Mouse (Mus musculus) brain, embryonic 18.5 days (tissue): ENCODE results near the gene Klhl36.
"Not testable (repeated sequence)": the region's sequence is repeated elsewhere in the genome, so short reads cannot be mapped to it uniquely, and the experiment has no call there.

Experiments
- DNase-seq: peaks from one replicate; pipeline ENCODE4 v3.0.0-alpha.2; 2012; ENCODE audit warnings: low read depth, low spot score

The Klhl36 gene

DNA sequence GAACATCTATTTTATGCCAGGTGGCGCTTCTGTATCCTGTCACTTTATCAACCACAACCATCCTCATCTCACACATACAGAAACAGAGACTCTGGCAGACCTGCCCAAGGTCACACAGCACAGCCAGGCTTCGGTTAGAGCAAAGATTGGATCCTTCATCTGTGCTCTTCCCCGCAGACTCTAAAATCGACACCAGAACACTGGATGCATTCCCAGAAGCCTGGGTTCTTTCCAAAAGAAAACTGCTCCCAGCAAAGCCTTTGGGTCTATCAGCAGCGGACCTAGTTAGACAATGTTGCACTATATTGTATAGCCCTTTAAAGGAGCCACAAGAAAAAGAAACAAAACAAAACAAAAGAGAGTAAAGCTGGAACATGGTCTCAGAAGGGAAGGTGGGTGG lies 26.8 kb upstream of the Klhl36 start:
- DNase-seq: no peak

DNA sequence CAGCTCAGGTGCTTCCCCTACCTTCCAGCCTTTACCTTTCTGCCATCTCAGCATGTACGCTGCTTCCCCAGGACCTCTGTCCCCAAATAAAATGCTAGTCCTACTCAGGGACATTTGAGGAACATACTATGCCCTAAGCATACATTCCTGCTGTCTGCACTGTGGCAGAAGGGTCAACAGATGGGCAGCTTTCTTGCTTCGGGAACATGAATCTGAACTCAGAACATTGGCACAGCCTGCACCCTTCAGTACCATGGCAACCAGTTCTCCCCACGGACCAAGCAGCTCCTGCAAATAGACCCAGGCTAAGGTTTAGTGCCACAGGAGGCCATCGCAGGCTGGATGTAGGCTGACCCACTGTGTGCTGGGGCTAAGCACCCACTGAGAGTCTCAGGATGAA lies 25.2 kb upstream of the Klhl36 start:
- DNase-seq: no peak

DNA sequence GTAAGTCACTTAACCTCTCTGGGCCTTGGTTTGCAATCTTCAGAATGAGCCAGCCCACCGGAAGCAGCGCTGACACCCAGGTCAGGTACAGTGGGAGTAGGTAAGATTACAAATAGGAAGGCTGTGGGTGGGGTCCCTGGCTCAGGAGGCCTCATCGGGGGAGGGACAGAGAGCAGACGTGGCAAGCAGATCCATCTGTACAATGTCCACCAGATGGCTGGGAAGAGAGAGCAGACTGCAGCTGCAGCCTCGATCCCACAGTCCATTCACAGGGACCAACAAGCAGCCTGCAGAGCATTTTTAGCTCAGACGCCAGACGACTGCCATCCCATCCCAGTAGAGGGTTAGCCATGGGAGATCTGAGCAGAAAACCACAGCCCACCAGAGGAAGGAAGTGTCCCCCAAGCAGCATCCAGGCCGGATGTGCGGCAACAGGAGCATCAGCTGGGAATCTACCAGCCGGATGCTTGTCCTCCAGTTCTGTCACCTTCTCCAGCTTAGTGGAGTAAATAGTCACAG lies 24.5 kb upstream of the Klhl36 start:
- no peak for DNase-seq

DNA sequence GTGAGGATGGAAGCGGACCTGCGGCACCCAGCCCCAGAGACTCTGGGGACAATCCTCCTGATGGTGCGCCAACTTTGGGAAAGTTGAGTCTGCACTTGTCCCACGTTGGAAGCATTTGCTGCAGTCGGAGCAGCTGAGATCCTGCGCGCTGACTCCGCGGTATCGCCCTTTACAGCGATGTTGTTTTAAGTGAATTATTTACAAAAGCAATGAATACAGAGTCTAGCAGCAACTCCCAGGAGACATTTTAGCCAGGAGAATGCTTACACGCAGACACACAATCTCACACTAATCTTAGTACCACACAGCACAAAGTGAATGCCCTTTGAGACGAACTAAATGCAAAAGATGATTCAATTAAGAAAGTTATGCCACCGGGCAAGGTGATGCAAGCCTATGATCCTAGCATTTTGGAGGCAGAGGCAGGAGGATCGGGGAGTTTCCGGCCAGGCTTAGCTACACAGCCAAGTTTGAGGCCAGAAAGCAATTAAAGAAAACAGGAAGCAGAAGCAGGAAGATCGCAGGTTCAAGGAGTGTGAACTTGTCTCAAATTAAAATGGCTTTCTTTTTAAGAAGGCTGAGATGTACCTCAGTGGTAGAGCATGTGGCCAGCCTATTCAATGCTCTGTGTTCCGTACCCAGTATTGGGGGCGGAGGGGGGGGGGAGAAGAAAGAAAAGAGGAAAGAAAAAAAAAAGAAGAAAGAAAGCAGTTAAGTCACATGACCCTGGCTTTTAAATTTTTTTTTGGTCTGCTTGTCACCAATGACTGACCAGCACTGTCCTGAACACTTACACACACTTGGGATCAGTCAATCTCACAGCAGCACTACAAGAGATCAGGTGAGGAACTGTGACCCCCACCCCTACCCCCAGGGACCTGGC lies 23.7 kb upstream of the Klhl36 start:
- DNase-seq: no peak

DNA sequence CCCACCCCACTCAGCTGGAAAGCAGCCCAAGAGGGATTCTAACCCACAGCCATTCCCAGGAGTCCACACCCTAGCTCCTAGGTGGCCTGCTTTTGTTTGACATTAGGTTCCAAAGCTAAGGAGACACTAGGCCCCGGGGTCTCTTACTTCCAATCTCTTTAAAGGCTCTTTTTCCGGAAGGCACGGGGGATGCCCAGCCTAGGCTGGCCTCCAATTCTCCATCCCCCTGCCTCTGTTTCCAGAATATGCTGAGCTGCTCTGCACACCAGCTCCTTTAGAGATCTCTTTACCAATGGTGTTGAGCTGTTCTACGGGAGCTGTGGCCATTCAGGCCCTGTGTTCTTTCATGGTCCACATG lies 23.1 kb upstream of the Klhl36 start:
- DNase-seq: no peak

DNA sequence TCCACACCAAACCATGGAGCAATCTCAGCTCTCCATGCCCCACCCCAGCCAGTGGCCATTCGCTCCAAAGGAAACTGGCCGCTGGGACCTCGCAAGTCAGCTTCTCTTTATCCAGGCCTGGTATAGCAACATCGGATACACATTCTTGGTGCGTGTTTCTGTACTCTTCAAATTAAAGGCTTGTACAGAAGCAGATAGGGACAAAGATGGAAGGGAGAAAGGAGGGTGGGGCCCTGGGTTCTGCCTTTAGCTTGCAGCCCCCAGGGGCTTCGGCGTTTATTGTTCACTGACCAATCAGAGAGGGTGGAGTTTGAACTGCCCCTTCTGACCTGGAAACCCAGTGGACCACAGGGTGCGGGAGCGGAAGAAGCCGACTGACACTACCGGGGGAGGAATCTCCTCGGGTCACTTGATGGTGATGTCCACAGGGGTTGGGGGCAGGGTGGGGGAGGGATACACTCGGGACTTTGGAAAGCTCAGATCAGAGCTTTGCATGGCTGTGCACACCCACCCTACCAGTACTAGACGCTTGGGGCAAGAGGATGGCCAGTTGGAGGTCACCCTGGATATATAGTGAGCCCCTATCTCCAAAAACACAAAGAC lies 22.5 kb upstream of the Klhl36 start:
- no peak for DNase-seq

DNA sequence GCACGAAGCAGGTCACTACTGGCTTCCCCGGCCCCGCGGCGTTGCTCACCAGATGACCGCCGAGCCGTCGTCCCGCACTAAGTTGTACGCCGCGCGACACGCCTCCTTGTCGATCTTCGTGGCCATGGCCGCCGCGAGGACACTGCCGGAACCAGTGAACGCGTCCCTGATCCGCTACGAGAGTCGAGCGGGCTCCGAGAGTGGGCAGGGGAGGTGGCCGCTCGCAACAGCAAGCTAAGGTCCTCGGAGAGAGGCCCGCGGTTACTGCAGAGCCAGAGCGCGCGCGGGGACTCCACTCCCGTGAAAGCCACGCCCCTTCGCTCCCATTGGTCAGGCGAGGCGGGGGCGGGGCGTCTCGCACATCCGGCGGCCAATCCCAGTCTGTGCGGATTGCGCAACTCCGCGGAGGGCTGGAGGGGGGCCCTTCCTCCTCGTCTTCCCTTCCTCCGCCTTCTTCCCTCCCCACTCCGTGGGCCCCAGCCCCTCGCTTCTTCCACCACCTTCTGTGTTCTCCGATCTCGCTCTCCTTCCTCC lies 21.7 kb upstream of the Klhl36 start, which contains the start of gene Cotl1:
Cotl1 (minus strand) TSS at position 270 of the 534 bp plus-strand sequence.
- DNase-seq: peak; percentile 94

DNA sequence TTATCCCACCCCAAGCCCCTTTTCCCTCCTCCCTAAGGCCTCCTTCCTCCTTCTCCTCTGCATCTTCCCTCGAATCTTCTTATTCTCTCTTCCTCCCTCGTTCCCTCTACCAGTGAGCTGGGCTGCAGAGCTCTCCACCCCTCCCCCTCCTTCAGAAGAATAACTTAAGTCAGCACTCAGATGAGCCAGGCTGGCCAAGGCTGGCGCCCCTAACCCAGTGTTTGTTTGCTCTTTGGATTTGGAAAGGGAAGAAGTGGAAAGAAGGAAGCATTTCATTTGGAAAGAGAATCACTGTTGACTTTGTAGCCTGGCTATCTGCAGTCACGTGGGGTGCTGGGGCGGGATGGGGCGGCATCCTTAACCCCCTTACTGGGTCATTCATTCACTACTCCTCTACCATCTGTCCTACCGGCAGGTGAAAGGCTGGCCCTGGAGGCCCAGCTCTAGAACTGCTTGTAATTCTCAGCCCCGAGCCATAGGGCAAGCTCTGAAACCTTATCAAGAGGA lies 21.1 kb upstream of the Klhl36 start:
- no peak for DNase-seq

DNA sequence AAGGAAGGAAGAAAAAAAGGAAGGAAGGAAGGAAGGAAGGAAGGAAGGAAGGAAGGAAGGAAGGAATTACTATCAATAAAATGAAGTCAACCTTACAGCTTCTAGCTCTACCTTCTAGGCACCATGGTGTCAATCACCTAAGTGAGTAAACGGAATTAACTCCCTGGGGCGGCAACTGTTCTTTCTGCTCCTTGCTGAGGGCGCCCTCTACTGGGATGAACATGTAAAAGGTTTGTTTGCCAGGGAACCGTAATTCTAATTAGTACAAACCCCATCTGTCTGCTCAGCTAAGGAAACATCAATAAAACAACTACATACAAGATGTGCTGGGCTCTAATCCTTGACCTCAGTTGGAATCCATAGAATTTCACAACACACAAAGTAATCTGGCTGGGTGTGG lies 18.6 kb upstream of the Klhl36 start:
- no peak for DNase-seq

DNA sequence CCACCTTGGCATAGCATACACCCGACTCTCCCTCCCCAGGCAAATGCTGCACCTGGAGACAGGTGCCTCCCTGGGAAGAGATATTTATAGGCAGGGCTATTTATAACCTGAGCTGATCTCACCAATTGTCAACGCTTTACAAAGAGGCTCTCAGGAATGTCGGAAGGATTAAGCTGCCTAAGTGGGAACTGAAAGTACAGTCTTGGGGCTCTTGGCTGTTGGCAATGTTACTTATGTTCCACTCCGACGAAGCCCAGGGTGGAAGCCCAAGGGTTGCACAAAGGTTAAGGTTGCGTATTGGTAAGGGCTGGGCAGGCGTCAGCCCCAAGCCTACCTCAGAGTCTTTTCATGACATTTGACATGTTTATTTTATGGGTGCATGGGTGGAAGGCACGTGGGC lies 17.5 kb upstream of the Klhl36 start:
- DNase-seq: no peak

DNA sequence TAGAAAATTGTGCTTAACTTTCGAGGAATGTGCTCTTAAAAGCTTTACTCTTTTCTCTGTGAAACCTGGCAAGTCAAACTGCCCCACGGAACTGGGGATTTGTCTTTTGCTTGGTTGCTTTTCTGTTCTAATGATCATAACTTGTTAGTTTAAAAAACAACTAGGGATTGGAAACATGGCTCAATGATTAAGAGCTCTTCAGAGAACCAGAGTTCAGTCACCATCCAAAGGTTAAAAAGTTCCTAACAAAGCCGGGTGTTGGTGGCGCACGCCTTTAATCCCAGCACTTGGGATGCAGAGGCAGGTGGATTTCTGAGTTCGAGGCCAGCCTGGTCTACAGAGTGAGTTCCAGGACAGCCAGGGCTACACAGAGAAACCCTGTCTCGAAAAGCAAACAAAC lies 16.3 kb upstream of the Klhl36 start:
- not testable (repeated sequence) for DNase-seq

DNA sequence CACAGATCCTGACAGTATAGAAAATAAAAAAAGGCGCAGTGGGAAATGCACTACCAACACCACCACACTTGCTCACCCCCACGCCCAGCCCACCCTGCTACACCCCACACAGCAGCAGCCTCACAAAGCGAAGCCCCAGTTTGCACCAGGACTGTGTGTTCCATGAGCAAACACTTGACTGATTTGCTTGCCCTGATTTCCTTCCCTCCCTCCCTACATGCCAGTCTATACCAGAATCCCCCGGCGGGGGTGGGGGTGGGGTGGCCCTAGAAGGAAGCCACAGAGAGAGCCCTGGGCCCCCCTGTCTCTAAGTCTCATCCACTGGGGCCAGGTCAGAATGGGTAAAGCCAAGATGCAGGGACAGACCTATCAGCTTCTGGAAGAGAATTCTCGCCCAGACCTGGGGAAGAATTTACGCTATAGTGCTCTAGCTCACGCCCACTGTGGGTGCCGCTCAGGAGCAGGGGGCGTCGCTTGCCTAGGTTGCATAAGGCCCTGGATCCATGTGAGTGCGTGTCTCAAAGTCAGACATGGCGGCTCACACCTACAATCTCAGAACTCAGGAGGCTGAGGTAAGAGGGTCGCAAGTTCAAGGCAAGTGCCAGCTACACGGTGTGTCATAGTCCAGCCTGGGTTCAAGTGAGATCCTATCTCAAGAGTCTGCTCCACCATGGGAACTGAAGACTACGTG lies 14.7 kb upstream of the Klhl36 start:
- no peak for DNase-seq

DNA sequence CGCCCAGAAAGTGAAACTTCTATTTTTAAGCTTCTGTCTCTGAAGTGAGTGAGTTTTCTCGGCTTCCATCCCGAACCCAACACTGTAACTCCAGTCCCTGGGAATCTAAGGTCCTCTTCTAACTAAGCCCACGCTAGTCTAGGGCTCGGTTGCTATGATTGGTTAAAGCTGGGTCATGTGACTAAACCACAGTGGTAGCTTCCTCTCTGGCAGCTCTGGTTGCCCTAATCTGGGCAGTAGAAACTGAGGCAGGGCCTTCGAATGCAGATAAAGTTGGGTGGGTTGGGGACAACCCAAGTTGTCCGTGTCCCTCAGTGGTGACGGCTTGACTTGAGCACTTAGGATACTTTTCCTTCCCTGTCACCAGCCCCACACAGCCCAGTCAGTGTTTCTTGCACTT lies 8.5 kb upstream of the Klhl36 start:
- no peak for DNase-seq

DNA sequence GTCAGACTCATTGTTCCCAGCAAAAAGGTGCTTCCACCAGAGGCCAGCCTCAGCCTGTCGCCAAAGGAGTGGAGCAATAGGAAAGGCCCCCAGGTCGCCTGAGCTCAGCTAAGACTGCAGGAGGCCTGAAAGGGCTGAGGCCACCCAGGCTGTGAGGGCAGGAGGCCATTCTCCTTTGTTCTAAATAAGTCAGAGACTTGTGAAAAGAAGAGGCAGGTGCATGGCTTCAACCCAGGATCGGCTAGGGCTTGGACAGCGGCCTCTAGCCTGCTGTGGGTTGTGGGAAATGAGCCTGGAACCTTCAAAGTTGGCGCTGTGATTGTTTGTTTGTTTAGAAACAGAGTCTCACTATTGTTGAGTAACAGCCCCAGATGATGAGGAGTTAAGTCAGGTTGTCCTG lies 8.0 kb upstream of the Klhl36 start:
- no peak for DNase-seq

DNA sequence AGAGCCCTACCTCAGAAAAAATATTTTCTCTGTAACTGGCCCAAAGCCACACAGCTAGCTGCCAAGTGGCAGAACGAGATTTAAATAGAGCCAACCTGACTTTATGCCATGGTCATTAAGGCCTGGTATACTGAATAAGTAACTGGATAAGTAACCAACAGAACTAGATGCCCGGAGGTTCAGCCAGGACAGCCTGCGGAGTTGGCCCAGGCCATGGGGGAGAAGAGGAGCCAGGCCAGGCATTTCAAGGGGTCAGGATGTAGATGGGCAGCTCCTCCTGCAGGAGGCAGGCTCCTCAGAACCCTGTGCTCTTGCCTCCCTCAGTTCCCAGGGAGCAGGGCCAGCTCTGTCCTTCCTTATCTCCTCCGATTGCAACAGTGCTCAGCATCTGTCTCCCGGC lies 6.4 kb upstream of the Klhl36 start:
- DNase-seq: no peak

DNA sequence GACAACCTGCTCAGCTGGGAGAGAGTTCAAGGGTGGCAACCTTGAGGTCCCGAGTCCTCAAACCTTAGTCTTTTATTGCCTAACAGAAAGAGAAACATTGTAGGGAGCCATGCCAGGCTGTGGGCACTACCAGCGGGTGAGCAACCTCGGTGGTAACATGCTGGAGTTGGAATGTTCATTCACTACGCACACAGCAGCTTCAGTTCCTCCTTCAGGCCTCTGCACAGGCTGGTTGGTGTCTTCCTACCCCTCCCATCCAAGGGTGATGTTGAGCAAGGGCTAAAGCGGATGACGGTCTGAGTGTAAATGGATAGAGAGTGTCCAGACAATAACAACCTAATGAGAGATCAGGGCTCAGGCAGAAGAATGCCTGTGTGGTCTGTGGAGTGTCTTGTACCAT lies 4.3 kb upstream of the Klhl36 start:
- DNase-seq: no peak

DNA sequence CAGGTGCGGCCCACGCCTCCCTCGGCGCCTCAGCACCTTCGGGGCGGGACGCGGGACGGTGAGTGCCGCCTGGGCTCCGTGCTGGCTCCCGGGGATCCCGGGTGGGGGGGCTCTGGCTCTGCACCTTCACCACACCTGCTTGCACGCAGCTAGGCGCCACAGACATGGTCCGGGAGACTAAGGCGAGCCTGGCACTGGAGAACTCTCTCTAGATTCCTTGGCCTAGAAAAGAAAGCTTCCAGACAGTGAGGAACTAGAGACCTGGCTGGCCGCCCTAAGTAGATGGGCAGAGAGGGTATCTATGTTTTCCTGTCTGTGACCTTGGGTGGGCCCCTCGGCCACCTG lies 296 bp downstream of the Klhl36 start:
- DNase-seq: no peak

DNA sequence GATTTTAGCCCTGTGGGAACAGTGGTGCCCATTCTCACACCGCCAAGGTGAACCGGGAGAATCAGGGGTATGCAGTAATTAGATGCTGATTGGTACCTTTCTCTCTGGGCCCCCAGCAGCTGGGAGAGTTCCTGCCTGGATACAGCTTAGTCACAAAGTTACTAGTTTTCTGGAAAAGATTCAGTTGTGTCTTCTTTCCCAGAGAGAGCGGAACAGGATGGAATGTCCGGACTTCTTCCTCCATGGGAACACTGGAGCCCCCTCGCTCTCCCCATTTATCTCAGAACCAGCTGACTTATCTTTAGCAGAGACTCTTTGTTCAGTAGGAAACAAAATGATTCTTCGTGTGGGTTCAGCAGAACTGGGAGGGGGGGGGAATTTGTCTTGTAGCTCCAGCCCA lies 683 bp downstream of the Klhl36 start:
- DNase-seq: no peak

DNA sequence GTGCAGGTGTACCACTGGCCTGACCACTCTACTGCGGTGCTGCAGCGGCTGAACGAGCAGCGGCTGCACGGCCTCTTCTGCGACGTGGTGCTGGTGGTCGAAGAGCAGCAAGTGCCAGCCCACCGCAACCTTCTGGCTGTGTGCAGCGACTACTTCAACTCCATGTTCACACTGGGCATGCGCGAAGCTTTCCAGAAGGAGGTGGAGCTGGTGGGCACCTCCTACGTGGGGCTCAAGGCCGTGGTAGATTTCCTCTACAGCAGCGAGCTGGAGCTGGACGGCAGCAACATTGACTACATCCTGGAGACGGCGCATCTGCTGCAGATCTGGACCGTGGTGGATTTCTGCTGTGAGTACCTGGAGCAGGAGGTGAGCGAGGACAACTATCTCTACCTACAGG lies 7.5 kb downstream of the Klhl36 start:
- no peak for DNase-seq

DNA sequence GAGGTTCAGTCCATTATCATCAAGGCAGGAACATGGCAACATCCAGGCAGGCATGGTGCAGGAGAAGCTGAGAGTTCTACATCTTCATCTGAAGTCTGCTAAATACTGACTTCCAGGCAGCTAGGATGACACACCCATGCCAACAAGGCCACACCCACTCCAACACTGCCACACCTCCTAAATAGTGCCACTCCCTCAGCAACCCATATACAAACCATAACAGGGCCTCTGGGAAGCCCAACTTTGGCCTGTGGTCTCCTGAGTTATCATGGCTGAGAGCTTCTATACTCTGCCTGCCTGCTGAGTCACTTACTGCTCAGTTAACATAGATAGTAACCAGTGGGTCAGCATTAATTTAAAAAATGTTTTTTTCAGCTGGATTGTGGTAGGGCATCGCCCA lies 11.1 kb downstream of the Klhl36 start:
- no peak for DNase-seq

DNA sequence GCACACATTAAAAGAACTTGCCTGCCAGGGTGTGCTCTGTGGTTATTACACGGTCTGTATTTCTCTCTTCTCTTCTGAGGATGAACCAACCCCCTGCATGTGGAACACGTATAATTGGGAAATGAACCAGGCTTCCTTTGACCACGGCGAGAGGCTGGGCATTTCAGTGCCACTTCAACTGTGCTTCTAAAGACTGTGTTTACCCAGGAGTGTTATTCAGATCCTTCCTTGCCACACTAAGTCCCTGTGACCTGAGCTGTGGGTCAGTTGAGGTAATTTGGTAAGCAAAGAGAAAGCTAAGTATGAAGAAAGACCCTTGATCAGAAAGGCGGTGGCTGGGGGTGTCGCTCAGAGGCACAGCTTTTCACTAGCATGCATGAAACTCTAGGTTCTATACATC lies 19.2 kb downstream of the Klhl36 start:
- DNase-seq: no peak

DNA sequence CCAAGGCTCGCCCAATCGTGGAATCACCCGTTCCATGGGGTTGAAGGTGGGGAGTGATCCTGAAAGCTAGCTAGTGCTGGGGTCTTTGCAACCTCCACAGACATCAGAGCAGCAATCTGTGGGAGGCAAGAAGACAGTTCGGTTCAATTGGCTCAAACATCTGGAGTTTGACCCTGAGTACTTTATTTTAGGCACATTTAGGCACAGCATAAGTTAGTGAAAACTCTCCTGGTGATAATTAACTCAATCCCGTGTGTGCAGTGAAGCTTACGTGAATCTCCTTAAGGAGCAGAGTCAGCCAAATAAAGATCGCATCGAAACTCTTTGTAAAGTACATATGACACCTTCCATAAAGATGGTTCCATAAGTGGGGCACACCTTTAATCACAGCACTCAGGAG lies 19.9 kb downstream of the Klhl36 start:
- no peak for DNase-seq
